Mouse (Mus musculus): Measurements from ENCODE around the gene Rnf212b. TPM values are rescaled to one million over a fixed set of nuclear protein-coding genes. Genes with fewer than 3 reads are reported as not detected.
"Not testable (repeated sequence)": the region's sequence is repeated elsewhere in the genome, so short reads cannot be mapped to it uniquely, and the experiment has no call there.

Gene Rnf212b
- total RNA-seq (2021), result 1 to 10 TPM; 3.0 to 4.1 TPM
- long read RNA-seq, experiment 1, partial matches to known transcripts, result 0 of 5 reads
- long read RNA-seq, experiment 1, other reads (novel, unspliced or antisense), result 5 of 5 reads
- long read RNA-seq, experiment 2, partial matches to known transcripts, result 0 of 3 reads
- long read RNA-seq, experiment 2, other reads (novel, unspliced or antisense), result 3 of 3 reads

- DNase-seq (ENCODE audit: low spot score), result no peak
These were observed at the start of gene Rnf212b for GRCm38 (mm10) chr14:54813991-54814390. TSS of gene Rnf212b (plus strand) at chr14:54814141.

- DNase-seq (ENCODE audit: low spot score), result not testable (repeated sequence)
These were observed 47.0 kb upstream of the Rnf212b start for GRCm38 (mm10) chr14:54766937-54767336.

GRCm38 (mm10) chr14:54768314-54769067, 45.5 kb upstream of the Rnf212b start:
- DNase-seq (ENCODE audit: low spot score), result no peak

GRCm38 (mm10) chr14:54769068-54769425, 44.9 kb upstream of the Rnf212b start:
- no peak for DNase-seq (ENCODE audit: low spot score)

GRCm38 (mm10) chr14:54770373-54770772, 43.6 kb upstream of the Rnf212b start:
- no peak for DNase-seq (ENCODE audit: low spot score)

GRCm38 (mm10) chr14:54772333-54772856, 41.5 kb upstream of the Rnf212b start:
- DNase-seq (ENCODE audit: low spot score), result no peak

GRCm38 (mm10) chr14:54775534-54776041, 38.4 kb upstream of the Rnf212b start:
- no peak for DNase-seq (ENCODE audit: low spot score)

GRCm38 (mm10) chr14:54776768-54777167, 37.2 kb upstream of the Rnf212b start:
- no peak for DNase-seq (ENCODE audit: low spot score)

GRCm38 (mm10) chr14:54777893-54778292, 36.0 kb upstream of the Rnf212b start:
- DNase-seq (ENCODE audit: low spot score), result no peak

- DNase-seq (ENCODE audit: low spot score), result no peak
These were observed 33.9 kb upstream of the Rnf212b start for GRCm38 (mm10) chr14:54780084-54780483.

- DNase-seq (ENCODE audit: low spot score), result peak; percentile 69
These were observed 32.9 kb upstream of the Rnf212b start for GRCm38 (mm10) chr14:54780836-54781609.

- peak; percentile 71 for DNase-seq (ENCODE audit: low spot score)
These were observed 32.2 kb upstream of the Rnf212b start, which contains the start of gene Slc7a8 for GRCm38 (mm10) chr14:54781610-54782365. TSS of gene Slc7a8 (minus strand) at chr14:54781946.

GRCm38 (mm10) chr14:54782971-54783370, 31.0 kb upstream of the Rnf212b start:
- DNase-seq (ENCODE audit: low spot score), result no peak

GRCm38 (mm10) chr14:54785898-54786297, 28.0 kb upstream of the Rnf212b start:
- DNase-seq (ENCODE audit: low spot score), result peak; percentile 76

GRCm38 (mm10) chr14:54786489-54786888, 27.5 kb upstream of the Rnf212b start:
- DNase-seq (ENCODE audit: low spot score), result no peak

GRCm38 (mm10) chr14:54787226-54787625, 26.7 kb upstream of the Rnf212b start:
- DNase-seq (ENCODE audit: low spot score), result no peak

GRCm38 (mm10) chr14:54788231-54788630, 25.7 kb upstream of the Rnf212b start:
- no peak for DNase-seq (ENCODE audit: low spot score)

- no peak for DNase-seq (ENCODE audit: low spot score)
These were observed 21.8 kb upstream of the Rnf212b start for GRCm38 (mm10) chr14:54792166-54792565.

- no peak for DNase-seq (ENCODE audit: low spot score)
These were observed 20.6 kb upstream of the Rnf212b start for GRCm38 (mm10) chr14:54793351-54793750.

GRCm38 (mm10) chr14:54793894-54794830, 19.8 kb upstream of the Rnf212b start:
- DNase-seq (ENCODE audit: low spot score), result no peak

Measured in gastrocnemius, adult 18-20 months (tissue).